Mouse (Mus musculus) forebrain, embryonic 14.5 days (tissue): ENCODE results near the gene Mydgf. TPM values are rescaled to one million over a fixed set of nuclear protein-coding genes. Genes with fewer than 3 reads are reported as not detected.

Source experiments
- ATAC-seq: fragments of 200-750 bp; cut with Nextera tagmentation; 2 replicates; pipeline ENCODE4 v1.8.0; 2017; ENCODE audit warnings: mild to moderate bottlenecking, moderate library complexity
- DNase-seq: peaks from one replicate; pipeline ENCODE4 v3.0.0-alpha.2; 2015; ENCODE audit warnings: low spot score
- H3K27ac ChIP-seq: fragments of 300-500 bp; sonication (generic); 2 replicates; pipeline ENCODE4 v1.5.1; 2014; ENCODE audit warnings: low read depth, mild to moderate bottlenecking, control low read depth, low read length, moderate library complexity
- H3K27me3 ChIP-seq: fragments of 300-500 bp; sonication (generic); replicated peaks from 2 replicates; pipeline ENCODE4 v1.6.1; 2014; ENCODE audit warnings: low read length, control low read depth, mixed read lengths; ENCODE audit not compliant: control insufficient read depth, insufficient read depth
- H3K36me3 ChIP-seq: fragments of 300-500 bp; sonication (generic); 2 replicates; pipeline ENCODE4 v1.6.1; 2014; ENCODE audit warnings: low read length, control low read depth; ENCODE audit not compliant: control insufficient read depth, insufficient read depth
- H3K4me1 ChIP-seq: fragments of 300-500 bp; sonication (generic); 2 replicates; pipeline ENCODE4 v1.6.1; 2014; ENCODE audit warnings: antibody characterized with exemption, low read length, control low read depth; ENCODE audit not compliant: control insufficient read depth, insufficient read depth
- H3K4me2 ChIP-seq: fragments of 300-500 bp; sonication (generic); 2 replicates; pipeline ENCODE4 v1.6.1; 2014; ENCODE audit warnings: mild to moderate bottlenecking, control low read depth, low read length
- H3K4me3 ChIP-seq: fragments of 300-500 bp; sonication (generic); 2 replicates; pipeline ENCODE4 v1.5.1; 2014; ENCODE audit warnings: low read depth, low read length, control low read depth
- H3K9ac ChIP-seq: fragments of 300-500 bp; sonication (generic); 2 replicates; pipeline ENCODE4 v1.6.1; 2014; ENCODE audit warnings: mild to moderate bottlenecking, low read length, control low read depth, moderate library complexity
- H3K9me3 ChIP-seq: fragments of 300-500 bp; sonication (generic); replicated peaks from 2 replicates; pipeline ENCODE4 v1.6.1; 2016; ENCODE audit warnings: low read length, control low read depth, mixed read lengths; ENCODE audit not compliant: control insufficient read depth
- WGBS: fragments of 180-500 bp; shearing (Covaris S2); extraction: QIAGEN DNeasy Blood & Tissue Kit; methylation state at CpG from one replicate; pipeline ENCODE4 v1.1.7; 2014; 5-methylcytosine and 5-hydroxymethylcytosine counted together
- polyA plus RNA-seq: library from polyadenylated mRNA; unstranded; fragments of >200 nt; fragmentation: Nextera tagmentation; extraction: Ambion mirVana; gene quantifications from 2 replicates; pipeline ENCODE4 v1.2.1, GENCODE M21; 2014

The Mydgf gene
- polyA plus RNA-seq, 1 experiment from 2014 or later, result 63.5 TPM

DNA sequence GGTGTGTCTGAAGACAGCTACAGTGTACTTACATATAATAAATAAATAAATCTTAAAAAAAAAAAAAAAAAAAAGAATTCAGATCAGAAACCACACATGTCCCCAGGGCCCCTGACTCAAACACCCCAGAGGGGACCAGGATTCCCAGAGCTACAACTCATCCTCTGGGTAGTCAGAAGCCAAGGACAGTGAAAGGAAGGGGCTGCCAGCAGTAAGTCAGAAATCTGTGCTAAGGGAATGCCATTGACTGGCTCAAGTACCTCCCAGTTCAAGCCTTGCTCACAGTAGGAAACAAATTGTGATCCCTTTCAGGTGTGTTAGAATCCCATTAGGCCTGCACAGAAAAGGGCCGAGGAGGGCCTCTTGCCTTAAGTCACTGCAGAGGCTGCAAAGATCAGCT, 30.5 kb upstream of the Mydgf start:
- peaks cover 17% of the 10 kb centered on the region for H3K4me1 ChIP-seq
- H3K4me3 ChIP-seq, result no peak overlapping the region
- ATAC-seq (no peak), DNase-seq (no peak)
- no peak overlapping the region for H3K9ac ChIP-seq
- 63% methylated on average over 1 of the region's 1 CpGs for WGBS
- no peak overlapping the region for H3K4me2 ChIP-seq
- peaks cover 27% of the 10 kb centered on the region for H3K36me3 ChIP-seq
- no peak overlapping the region for H3K27ac ChIP-seq
- no peaks in the 10 kb centered on the region for H3K9me3 ChIP-seq
- no peaks in the 10 kb centered on the region for H3K27me3 ChIP-seq

DNA sequence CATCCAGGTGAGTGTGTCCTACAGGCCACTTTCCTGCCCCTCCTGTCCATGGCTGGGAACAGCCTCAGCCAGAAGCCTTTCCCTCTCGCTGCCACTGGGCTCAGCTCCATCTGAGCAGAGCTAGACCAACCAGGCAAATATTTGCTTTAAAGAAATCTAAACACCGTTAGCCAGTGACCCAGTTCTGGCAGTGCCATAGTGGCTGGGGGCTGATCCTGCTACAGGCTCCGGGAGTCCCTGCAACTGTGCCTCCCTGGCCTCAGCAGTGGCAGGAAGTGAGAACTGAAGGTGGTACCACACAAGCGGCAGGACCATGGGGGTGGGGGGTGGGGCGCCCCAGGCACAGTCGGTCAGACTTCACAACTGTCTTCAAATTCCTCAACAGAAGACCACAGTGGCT, 29.0 kb upstream of the Mydgf start:
- Histone ChIP-seq H3K4me1 (peaks cover 13% of the 10 kb centered on the region), H3K9me3 (no peaks in the 10 kb centered on the region), H3K4me3 (no peak overlapping the region), H3K9ac (no peak overlapping the region), H3K27me3 (no peaks in the 10 kb centered on the region), H3K4me2 (no peak overlapping the region), H3K36me3 (peaks cover 43% of the 10 kb centered on the region), H3K27ac (no peak overlapping the region)
- 82% methylated on average over 6 of the region's 6 CpGs for whole genome bisulfite sequencing
- DNase-seq (no peak), ATAC-seq (no peak)

DNA sequence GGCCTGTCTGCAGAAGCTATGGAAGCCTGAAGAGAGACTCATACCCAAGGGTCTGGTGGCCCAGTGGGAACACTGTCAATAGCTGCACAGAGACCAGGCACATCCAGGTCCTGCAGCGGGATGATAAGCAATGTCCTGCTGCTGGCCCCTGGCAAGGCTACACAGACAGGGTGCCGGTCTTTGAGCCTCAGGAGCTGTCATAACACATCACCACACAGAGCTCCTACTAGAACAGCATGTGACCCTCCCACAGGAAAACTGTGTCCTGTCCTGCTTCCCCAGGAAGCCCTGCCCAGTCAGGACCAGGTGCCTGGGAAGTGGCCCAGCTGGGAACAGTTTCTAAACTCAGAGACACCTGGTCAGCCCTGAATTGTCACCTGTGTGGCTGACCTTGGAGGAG, 27.4 kb upstream of the Mydgf start:
- no peak overlapping the region for H3K27ac ChIP-seq
- ATAC-seq, result no peak
- no peaks in the 10 kb centered on the region for H3K4me1 ChIP-seq
- H3K9me3 ChIP-seq, result no peaks in the 10 kb centered on the region
- no peaks in the 10 kb centered on the region for H3K27me3 ChIP-seq
- H3K4me3 ChIP-seq, result no peak overlapping the region
- no peak overlapping the region for H3K4me2 ChIP-seq
- no peak for DNase-seq
- WGBS, result 92% methylated on average over 2 of the region's 2 CpGs
- no peak overlapping the region for H3K9ac ChIP-seq
- peaks cover 59% of the 10 kb centered on the region for H3K36me3 ChIP-seq

DNA sequence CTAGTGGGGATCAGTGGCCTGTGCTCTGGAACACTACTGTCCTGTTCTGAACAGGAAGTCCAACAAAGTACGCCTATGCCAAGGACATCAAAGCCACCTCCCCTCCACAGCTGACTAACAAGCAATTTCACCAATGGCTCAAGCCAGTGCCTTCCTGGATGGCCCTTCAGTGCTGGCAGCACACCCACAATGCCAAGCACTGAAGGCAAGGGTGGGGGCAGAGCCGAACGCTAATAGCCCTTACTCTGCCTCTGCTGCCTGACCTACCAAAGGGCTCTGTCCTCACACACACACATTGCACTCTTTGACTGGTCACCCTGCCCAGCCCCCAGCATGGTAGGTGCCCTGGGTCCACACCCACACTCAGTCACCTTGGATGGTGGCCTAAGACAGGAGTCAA, 25.1 kb upstream of the Mydgf start:
- Histone ChIP-seq H3K4me1 (no peaks in the 10 kb centered on the region), H3K36me3 (peaks cover 81% of the 10 kb centered on the region), H3K4me2 (no peak overlapping the region), H3K9me3 (no peaks in the 10 kb centered on the region), H3K27ac (no peak overlapping the region), H3K4me3 (no peak overlapping the region), H3K9ac (no peak overlapping the region), H3K27me3 (no peaks in the 10 kb centered on the region)
- ATAC-seq (no peak), DNase-seq (no peak)
- WGBS, result 91% methylated on average over 3 of the region's 3 CpGs

DNA sequence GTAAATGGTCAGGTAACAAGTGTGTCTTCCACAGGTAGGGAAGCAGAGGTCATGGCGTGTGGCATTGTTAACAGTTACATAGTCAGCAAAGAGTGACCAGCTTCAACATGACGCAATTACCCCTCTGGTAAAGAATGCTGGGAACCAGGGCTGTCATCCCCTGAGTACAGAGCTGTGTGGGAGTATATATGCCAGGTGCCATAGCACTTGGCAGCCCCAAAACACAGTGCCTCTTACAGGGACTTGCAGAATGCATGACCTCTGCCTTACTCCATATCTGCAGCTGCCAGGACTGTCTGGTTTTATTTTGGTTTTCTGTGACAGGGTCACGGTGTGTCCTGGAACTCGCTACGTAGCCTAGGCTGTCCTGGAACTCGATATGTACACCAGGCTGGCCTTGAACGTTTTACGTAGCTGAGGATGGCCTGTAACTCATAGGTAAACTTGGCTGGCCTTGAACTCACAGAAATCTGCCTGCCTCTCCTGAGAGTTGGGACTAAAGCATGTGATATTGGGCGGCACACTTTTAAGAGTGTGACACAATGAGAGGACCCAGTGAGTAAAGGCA, 24.3 kb upstream of the Mydgf start:
- H3K4me2 ChIP-seq, result no peak overlapping the region
- DNase-seq (no peak), ATAC-seq (no peak)
- WGBS, result 93% methylated on average over 9 of the region's 9 CpGs
- H3K9ac ChIP-seq, result no peak overlapping the region
- H3K36me3 ChIP-seq, result peaks cover 89% of the 10 kb centered on the region
- H3K9me3 ChIP-seq, result no peaks in the 10 kb centered on the region
- H3K4me3 ChIP-seq, result no peak overlapping the region
- H3K27me3 ChIP-seq, result no peaks in the 10 kb centered on the region
- H3K27ac ChIP-seq, result no peak overlapping the region
- H3K4me1 ChIP-seq, result no peaks in the 10 kb centered on the region

DNA sequence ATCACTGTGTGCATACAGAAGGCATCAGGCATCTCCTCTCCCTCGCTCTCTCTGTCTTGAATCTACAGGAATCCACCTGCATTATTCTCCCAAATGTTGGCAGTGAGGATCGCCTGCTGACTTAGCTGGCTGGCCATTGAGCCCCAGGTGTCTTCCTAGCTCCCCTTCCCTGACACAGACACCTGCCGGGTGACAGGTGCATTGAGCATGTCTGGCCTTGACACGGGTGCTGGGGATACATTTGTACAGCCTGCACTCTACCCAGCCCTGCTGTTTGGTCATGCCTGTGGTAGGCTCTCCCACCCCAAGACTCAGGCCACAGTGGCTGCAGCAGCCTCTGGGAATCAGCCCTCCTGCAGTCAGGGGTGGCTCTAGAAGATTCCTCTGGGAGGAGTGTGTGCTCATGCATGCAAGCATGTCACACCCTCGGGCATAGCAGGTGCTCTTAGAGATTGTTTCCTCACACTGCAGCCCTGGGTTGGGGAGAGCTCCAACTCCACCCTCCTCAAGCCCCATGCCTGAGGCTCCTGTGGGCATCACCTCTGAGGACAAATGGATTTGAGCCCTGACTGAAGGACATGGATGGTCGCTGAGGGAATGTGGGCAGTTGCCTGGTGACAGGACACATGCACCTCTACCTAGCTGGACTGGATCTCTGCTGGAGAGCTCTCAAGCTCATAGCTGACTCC, 23.4 kb upstream of the Mydgf start:
- Histone ChIP-seq H3K4me1 (no peaks in the 10 kb centered on the region), H3K4me3 (no peak overlapping the region), H3K27ac (no peak overlapping the region), H3K4me2 (no peak overlapping the region), H3K9ac (no peak overlapping the region), H3K27me3 (no peaks in the 10 kb centered on the region), H3K9me3 (no peaks in the 10 kb centered on the region), H3K36me3 (peaks cover 96% of the 10 kb centered on the region)
- 89% methylated on average over 6 of the region's 6 CpGs for WGBS
- no peak for ATAC-seq
- DNase-seq, result no peak

DNA sequence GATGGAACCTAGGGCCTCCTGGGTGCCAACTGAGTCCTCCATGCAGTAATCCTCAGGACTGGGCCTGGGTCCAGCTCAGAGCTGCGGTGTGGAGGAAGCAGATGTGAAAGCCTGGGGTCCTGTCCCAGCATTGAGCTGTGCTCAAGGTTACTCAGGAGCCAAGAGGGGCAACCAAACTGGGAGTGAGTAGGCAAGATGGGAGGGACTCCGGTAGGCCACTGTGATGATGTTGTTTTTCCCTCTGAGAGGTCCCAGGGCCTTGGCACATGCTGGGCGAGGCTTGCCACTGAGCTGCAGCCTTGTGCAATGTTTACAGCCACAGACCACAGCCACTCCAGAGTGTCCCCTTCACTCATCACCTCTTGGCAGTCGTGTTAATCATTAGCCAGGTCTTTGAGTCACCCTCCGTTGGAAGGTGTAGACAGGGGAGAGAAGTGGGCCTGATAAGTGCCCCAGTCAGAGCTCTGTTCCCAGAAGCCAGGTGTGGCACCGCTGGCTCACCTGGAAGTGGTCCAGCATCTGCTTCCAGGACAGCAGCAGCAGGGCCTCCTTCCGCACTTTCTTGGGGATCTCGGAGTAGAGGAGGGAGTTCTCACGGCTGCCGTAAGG, 22.7 kb upstream of the Mydgf start:
- WGBS, result 93% methylated on average over 10 of the region's 10 CpGs

DNA sequence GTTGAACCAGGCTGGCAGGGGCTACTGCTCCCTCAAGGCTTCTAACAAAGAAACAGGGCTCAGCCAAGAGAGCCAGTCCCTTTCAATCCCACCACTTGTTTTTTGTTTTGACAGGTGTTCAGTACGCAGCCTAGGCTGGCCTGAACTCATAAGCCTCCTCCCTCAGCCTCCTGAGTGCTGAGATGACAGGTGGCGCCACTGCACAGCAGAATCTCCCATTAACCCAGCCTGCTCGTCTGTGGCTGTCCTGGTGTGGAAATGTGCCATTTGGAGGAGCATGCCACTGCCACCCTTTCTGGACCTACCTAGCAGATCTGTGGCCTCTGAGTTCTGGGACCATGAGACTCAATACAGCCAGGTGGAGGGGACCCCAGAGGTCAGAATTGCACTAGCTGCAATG, 20.0 kb upstream of the Mydgf start:
- no peak overlapping the region for H3K9ac ChIP-seq
- H3K27me3 ChIP-seq, result no peaks in the 10 kb centered on the region
- H3K27ac ChIP-seq, result no peak overlapping the region
- H3K4me1 ChIP-seq, result no peaks in the 10 kb centered on the region
- no peak overlapping the region for H3K4me2 ChIP-seq
- H3K36me3 ChIP-seq, result peaks cover 87% of the 10 kb centered on the region
- H3K9me3 ChIP-seq, result no peaks in the 10 kb centered on the region
- DNase-seq, result no peak
- 51% methylated on average over 3 of the region's 3 CpGs for WGBS
- H3K4me3 ChIP-seq, result no peak overlapping the region
- no peak for ATAC-seq

More for the DNA sequence above, 22.7 kb upstream of the Mydgf start:
- no peak overlapping the region for H3K4me3 ChIP-seq
- H3K4me1 ChIP-seq, result no peaks in the 10 kb centered on the region
- no peak for DNase-seq
- no peak overlapping the region for H3K9ac ChIP-seq
- ATAC-seq, result no peak
- H3K36me3 ChIP-seq, result peaks cover 96% of the 10 kb centered on the region
- no peak overlapping the region for H3K4me2 ChIP-seq
- H3K27ac ChIP-seq, result no peak overlapping the region
- no peaks in the 10 kb centered on the region for H3K27me3 ChIP-seq
- no peaks in the 10 kb centered on the region for H3K9me3 ChIP-seq

DNA sequence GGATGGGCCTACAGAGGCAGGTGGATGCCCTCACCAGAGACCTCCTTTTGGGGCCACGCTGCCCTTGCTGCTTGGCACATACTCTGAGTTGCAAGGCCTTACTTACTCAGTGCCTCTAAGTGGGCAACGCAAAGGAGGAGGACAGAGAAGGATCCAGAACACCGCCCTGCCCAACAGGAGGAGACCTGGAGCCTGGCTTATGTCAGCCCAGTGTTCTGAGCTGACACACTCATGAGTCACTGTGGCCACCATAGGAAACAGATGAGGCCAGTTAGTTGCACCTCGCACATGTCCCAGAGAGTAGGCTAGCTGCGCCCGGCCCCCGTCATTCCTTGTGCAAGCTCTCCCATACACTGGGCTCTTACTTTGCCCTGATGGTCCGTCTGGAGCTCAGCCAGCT, 18.8 kb upstream of the Mydgf start:
- Histone ChIP-seq H3K4me3 (no peak overlapping the region), H3K27me3 (no peaks in the 10 kb centered on the region), H3K9ac (no peak overlapping the region), H3K4me1 (no peaks in the 10 kb centered on the region), H3K27ac (no peak overlapping the region), H3K9me3 (no peaks in the 10 kb centered on the region), H3K36me3 (peaks cover 87% of the 10 kb centered on the region), H3K4me2 (no peak overlapping the region)
- 95% methylated on average over 8 of the region's 8 CpGs for WGBS
- no peak for DNase-seq
- no peak for ATAC-seq
